Mouse (Mus musculus) adrenal gland, adult 18-20 months (tissue): ENCODE results near the gene Mif. TPM values are rescaled to one million over a fixed set of nuclear protein-coding genes. Genes with fewer than 3 reads are reported as not detected.
"Not testable (repeated sequence)": the region's sequence is repeated elsewhere in the genome, so short reads cannot be mapped to it uniquely, and the experiment has no call there.

ENCODE experiments used
- DNase-seq, 2 experiments: peaks; one replicate each; pipeline ENCODE4 v3.0.0; 2021 to 2022; ENCODE audit warnings: low spot score in 2 of 2
- long read RNA-seq, 2 experiments: library from polyadenylated mRNA; stranded (forward); transcript quantifications; one replicate each; pipeline ENCODE4 v2.0.0; 2021
- total RNA-seq, 2 experiments: library from RNA; stranded (reverse); gene quantifications; 1 replicate in 1 of 2; 2 replicates in 1 of 2; pipeline ENCODE4 v1.2.3; 2021

Gene Mif
- total RNA-seq: 100 to 1,000 TPM; 221 to 268 TPM
- long read RNA-seq, experiment 1, transcript Mif-201 (3 exons, 544 nt): major isoform, 32 of 33 reads
- long read RNA-seq, experiment 1, partial matches to known transcripts: 0 of 33 reads
- long read RNA-seq, experiment 1, other reads (novel, unspliced or antisense): 1 of 33 reads
- long read RNA-seq, experiment 2, transcript Mif-201 (3 exons, 544 nt): major isoform, 156 of 162 reads
- long read RNA-seq, experiment 2, partial matches to known transcripts: 2 of 162 reads
- long read RNA-seq, experiment 2, other reads (novel, unspliced or antisense): 0 of 162 reads

DNA sequence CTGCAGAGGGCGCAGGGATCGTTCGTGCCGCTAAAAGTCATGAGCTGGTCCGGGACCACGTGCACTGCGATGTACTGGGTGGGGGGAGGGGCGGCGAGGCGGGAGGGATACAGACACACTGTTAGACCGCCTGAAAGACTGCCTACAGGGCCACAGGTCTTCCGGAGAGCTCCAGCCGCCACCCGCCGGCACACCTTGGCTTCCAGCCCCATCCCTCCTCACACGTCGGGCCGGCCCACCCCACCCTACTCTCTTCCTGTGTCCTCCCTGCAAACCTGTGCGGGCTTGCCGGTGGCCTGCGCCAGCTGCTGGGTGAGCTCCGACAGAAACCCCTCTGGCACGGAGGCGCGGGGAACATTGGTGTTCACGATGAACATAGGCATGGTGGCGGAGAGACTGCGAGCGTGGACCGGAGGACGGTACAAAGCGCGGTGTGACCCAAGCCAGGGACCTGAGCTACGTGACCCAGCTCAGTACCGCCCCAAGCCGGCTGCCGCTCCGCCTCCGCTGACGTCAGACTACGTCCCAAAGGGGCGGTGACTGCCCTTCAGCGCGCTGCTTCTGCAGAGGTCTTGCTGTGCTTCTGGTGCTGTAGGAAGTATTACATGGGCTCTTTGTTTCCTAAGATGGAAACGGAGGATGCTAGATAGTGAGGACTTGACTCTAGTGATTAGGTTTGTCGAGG, at the start of gene Mif:
Mif (minus strand) TSS at position 455 of the 685 bp plus-strand sequence.
- peak; percentile 79 to 82 for DNase-seq

- DNase-seq: no peak
These were observed 46.8 kb upstream of the Mif start for GRCm38 (mm10) chr10:75906882-75907281.

DNA sequence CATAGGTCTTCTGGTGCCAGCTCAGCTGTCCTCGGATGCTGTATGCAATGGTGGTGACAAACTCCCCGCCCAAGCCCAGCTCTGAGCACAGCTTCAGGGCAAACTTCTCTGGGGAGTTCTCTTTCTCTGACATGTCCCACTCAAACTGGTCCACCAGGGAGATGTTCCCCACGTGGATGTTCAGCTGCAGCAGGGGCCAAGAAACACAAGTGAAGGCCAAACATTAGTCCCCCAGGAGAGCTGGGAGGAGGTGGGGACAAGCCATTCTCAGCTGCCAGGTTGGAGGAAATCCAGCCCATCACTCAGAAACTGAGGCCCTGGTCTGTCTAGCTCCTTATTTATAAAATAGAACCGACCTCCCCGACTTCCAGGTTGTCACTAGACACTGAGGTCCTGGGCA, 44.4 kb upstream of the Mif start:
- DNase-seq: no peak

DNA sequence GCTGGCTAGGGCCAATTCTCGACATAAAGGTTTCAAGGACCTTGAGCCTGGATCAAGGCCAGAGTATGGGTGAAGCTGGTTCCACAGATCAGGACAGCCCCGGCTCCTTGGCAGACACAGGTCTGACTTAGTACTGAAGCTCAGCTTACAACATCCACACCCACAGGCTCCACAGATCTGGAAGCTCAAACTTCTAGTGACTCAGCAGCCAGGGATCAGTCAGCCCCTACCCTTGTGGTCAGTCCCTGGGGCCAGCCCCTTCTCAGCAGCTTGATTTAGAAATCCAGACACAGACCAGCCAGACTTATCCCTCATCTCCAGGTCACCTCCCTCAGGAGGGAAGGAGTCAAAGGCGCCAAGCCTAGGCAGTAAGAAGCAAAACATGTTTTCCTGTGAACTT, 38.8 kb upstream of the Mif start:
- DNase-seq: peak; percentile 33 to 43

DNA sequence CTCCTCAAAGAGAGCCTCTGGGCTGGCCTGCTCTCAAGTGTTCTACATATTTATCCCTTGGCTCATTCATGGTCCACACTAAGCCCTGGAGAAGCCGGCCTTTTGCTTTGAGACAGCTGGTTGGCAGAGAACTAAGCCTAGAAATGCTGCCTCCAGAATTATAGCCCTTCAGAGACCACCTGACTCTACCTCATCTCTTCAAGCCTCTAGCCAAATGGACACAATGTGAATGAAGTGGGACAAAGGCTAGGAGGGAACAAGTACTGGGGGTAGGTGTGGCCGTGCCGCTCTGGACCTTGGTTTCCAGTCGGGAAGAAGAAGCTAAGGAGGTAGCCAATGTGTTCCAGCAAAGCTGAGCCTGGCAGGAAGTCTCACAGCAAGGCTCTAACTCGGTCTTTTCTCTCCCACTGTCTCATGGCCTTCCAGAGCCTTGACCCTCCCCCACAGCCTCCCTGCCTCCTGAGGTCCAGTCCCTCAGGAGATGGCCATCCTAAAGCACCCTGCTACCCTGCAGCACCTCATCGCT, 38.1 kb upstream of the Mif start:
- no peak for DNase-seq

DNA sequence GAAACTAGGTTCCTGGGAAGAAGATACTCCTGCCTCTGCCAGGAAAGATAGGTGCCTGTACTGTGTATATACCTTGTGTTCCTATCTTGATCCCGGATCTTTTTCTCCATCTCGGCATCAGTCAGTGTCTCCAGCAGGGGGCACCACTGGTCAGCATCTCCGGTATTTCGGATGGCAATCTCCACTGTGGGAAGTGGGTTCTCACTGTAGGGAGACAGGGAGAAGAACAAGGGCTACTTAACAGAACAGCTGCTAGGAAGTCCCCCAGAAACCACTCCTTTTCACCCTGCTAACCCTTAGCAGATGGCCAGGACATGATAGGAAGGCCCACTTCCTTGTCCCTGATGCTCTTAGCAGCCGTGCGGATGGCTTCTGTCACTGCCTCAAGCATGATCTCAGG, 37.3 kb upstream of the Mif start:
- DNase-seq: peak; percentile 70 to 83

DNA sequence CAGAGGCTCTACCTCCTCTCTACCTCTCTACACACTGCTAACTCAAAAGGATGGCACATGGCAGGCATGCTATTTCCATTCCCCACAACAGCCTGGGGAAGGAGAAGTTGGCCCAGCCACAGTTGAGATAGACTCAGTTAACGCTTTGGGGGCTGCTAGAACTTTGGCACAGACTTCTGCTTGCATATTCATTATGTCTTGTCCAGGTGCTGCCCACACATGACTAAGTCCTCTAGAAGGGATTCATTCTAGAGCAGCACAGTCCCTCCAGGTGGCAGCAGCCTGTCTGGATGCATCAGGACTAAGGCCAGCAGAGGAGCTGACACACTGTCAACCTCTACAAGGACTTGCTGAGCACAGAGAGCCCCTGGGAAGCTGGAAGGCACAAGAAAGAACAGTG, 36.2 kb upstream of the Mif start:
- DNase-seq: no peak

DNA sequence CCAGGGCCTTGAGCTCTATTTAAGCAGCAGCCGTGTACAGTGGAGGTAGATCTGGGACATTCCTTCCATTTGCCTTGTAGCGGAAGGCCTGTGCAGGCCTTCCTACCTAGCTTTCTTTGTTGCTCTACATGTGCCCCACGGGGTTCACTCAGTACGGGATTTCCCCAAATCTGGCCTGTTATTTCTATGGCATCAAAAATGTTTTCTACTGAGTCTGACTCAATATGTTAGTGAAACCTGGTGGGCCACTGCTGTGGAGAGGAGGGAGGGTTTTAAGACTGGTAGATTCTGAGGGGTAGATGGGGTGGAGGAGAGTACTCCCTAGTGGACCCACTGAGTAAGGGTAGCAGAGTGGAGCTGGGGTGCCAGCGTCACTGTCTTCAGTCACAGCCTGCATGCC, 35.7 kb upstream of the Mif start:
- no peak for DNase-seq

DNA sequence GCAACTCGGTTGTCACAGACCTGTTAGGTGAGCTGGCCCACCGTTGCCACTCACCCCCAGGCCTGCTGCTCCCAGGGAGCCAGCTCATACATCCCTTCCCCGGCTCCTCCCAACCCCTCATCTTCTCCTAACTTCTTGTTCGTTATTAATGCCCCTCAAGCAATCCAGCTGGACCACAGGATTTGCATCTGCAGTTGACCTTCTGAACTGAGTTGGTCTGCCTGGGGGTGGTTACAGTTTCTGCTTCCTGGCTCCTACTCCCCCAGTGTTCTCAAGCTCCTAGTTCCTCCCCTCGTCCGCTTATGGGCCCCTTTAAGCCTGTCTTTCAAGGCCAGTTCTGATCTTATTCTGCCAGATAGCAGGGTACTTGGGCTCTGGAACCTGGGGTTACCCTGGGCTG, 34.6 kb upstream of the Mif start:
- no peak for DNase-seq

DNA sequence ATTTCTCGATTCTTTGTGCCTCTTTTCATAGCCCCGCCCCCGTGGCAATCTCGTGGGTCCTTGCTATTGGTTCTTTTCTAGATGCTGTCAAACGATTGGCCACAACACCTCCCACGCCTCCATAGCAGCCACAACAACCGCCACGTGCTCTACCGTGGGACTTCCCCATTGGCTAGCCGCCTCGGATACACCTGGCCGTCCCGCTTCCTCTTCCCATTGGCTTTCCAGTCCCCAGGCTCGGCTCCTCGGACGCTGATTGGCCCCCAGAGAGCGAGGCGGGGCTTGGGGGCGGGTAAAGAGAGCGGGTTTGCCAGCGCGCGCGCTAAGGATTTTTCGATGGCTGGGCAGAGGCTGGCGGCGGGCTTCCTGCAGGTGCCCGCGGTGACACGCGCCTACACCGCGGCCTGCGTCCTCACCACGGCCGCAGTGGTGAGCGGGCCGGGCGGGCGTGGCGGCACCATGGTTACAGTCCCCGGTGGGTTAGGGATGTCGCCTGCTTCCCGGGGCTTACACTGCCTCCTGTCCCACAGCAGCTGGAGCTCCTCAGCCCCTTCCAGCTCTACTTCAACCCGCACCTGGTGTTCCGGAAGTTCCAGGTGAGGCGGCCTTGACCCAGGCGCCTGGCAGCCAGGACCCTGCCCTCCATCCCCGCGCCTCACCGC, 33.2 kb upstream of the Mif start, which contains the start of gene Derl3:
Derl3 (plus strand) TSS at position 325 of the 662 bp plus-strand sequence.
- peak; percentile 82 to 83 for DNase-seq

DNA sequence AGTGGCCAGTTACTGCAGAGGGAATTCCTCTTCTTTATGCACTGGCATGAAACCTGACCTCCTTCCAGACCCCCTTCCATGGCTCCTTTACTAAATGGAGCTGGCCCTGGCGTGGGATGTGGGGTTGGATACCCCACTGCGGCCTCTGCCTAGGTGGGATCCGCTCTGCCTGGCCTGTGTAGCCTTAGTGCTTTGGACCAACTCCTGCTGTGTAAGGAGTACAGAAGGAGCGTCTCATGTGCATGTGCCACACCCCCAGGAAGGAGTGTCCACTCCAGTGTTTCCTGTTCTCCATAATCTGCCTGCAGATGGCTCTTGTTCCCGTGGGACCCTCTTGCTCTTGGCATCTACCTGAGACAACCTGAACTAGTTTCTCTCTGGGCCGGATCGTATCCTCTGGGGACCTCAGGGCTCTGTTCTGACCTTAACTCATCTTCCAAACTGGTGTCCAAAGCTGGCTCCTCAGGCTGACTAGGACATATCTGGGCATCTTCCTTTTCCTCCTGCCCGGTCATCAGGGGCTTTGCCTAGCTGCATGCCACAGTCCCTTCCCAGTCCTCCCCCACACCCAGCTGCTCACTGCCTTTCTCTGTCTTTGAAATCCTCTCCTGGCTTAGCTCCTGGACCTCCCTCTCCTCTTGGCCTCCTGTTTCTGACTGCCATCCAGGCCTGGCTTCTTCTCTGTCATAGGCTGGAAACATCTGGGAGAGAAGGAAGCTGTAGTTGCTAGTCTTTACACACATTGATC, 29.5 kb upstream of the Mif start:
- no peak for DNase-seq

DNA sequence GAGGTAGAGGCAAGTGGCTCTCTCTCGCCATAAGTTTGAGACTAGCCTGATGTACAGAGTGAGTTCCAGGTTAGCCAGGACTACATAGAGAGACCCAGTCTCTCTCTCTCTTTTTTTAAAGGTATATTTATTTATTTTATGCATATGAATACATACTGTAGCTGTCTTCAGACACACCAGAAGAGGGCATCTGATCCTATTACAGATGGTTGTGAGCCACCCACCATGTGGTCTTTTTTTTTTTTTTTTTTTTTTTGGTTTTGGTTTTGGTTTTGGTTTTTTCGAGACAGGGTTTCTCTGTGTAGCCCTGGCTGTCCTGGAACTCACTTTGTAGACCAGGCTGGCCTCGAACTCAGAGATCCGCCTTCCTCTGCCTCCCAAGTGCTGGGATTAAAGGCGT, 27.5 kb upstream of the Mif start:
- not testable (repeated sequence) for DNase-seq

DNA sequence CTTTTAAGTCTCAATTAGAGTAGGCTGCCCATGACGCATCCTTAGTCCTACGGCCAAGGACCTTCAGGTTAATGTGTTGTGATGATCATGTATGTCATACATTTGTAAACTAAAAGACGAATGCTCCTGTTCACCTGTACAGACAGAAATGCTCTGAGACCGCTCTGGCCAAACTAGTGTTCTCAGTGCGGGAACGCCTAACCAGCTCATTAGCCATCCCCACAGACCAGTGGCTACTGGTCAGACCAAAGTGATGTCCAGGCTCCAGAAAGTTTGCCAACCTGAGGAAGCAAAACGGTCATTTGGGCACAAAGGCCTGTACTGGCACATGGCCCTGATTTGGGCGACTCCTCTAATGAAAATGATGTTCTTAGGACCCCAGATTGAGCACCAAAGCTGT, 24.7 kb upstream of the Mif start:
- no peak for DNase-seq

DNA sequence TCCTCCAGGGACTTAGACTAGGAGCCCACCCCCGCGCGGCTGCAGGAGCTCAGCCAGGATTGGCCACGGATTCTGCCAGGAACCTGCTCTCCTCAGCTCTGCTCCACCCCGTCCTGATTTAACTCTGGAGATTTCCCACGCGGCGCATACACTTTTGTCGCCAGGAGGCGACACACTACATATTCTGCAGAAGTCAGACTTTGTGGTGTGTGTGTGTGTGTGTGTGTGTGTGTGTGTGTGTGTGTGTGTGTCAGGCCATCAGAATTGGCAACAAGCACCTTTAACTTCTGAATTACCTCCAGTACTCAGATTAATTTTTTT, 23.2 kb upstream of the Mif start:
- peak; percentile 43 to 66 for DNase-seq

DNA sequence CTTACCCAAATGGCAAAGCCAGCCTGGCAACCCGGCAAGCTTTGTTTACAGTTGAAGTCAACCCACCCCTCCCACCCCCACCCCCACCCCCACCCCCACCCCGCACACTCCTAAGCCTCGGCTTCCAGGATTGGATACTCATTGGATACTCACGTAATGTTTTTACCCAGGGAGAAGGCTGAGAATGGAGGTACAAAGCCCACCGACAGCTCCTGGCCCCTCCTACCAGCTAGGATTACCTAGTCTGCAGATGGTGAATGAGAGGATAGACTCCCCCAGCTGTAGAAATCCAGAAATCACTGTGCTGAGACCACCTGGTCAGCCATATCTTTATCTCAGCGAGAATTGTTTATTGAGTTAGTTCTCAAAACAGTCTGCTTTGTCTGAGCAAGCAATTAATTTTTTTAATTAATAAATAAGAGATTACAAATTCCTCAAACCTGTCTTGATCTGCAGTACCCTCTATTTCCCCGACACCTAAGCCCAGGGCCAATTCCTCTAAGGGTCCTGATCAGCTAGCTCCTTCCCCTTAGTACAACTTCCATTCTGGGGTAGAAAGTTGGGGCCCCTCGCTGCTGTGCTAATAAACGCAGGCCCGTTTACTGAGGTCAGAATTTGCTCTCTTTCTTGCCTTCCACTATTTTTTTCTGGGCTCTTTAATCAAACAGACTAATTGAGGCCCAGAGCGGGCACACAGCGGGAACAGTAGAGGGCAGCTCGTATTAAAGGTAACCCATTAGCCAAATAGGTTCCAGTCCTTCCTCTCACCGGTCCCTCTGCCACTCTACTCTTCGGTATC, 22.6 kb upstream of the Mif start:
- DNase-seq: no peak

GRCm38 (mm10) chr10:75881578-75882432, 21.8 kb upstream of the Mif start:
- no peak for DNase-seq

DNA sequence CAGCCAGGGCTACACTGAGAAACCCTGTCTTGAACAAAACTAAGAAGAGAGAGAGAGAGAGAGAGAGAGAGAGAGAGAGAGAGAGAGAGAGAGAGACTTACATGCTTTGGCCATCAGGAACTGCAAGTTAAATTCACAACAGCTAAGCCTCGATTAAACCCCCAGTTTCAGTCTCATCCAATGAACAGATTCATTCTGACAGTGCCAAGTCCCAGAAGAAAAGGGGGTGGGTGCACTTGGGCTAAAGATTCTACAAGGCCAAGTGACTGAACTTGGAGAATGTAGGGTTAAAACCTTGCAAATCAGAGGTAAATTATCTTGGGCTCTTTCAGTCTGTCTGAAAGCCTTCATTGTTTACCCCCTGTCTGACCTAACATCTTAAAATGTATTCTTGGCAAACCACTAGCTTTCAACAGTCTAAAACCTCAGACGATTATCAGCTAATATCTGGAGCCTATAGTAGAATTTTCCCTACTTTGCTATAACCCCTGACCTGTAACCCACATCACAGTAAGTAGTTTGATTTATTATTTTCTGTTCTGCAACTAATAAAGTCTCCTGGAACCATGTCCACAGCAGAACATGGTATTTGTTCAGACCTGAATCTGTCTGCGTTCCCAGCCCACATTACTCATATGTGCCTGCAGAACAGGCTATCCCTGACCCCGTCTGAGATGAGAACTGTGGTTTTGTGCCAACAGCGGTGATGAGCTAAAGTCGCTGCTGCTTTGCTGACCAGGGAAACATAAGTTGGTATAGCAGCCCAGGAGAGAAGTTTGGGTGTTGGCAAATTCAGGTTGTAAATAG, 20.9 kb upstream of the Mif start:
- no peak for DNase-seq

DNA sequence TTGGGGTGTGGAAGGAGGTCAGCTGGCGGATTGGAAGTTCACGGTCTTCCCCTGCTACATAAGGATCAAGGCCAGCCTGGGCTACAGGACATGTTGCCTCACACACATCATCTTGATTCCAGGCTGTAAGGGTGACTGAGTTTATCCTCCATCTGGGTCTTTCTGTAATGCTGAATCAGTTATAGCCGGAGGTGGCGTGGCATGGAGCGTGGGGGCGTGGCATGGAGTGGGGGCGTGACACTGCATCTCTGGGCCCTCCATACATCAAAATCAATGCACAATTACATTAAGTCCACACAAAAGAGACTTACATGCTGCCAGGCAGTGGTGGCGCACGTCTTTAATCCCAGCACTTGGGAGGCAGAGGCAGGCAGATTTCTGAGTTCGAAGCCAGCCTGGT, 20.3 kb upstream of the Mif start:
- DNase-seq: no peak

GRCm38 (mm10) chr10:75878836-75879235, 18.8 kb upstream of the Mif start:
- DNase-seq: no peak
